Mouse (Mus musculus) limb, embryonic 14.5 days (tissue): ENCODE measurements around the gene Zfp758. TPM values are rescaled to one million over a fixed set of nuclear protein-coding genes. Genes with fewer than 3 reads are reported as not detected.
"Not testable (repeated sequence)": the region's sequence is repeated elsewhere in the genome, so short reads cannot be mapped to it uniquely, and the experiment has no call there.

Experiments used
- ATAC-seq: fragments of 200-750 bp; cut with Nextera tagmentation; 2 replicates; pipeline ENCODE4 v1.8.0; 2017; ENCODE audit warnings: low read depth, moderate number of reproducible peaks, moderate TSS enrichment; ENCODE audit not compliant: low FRiP score
- DNase-seq: peaks from one replicate; pipeline ENCODE4 v3.0.0-alpha.2; 2015; ENCODE audit warnings: low spot score
- H3K27ac ChIP-seq: fragments of 300-500 bp; sonication (generic); replicated peaks from 2 replicates; pipeline ENCODE4 v1.5.1; 2014; ENCODE audit warnings: low read depth, mild to moderate bottlenecking, low read length, moderate library complexity, mixed read lengths
- H3K27me3 ChIP-seq: fragments of 300-500 bp; sonication (generic); 2 replicates; pipeline ENCODE4 v1.6.1; 2014; ENCODE audit warnings: low read length, mixed read lengths; ENCODE audit not compliant: control insufficient read depth, insufficient read depth
- H3K36me3 ChIP-seq: fragments of 300-500 bp; sonication (generic); 2 replicates; pipeline ENCODE4 v1.6.1; 2014; ENCODE audit warnings: mild to moderate bottlenecking, low read length, moderate library complexity, mixed read lengths; ENCODE audit not compliant: control insufficient read depth, insufficient read depth
- H3K4me1 ChIP-seq: fragments of 300-500 bp; sonication (generic); 2 replicates; pipeline ENCODE4 v1.6.1; 2014; ENCODE audit warnings: antibody characterized with exemption, low read length, mixed read lengths; ENCODE audit not compliant: control insufficient read depth, insufficient read depth
- H3K4me2 ChIP-seq: fragments of 300-500 bp; sonication (generic); replicated peaks from 2 replicates; pipeline ENCODE4 v1.6.1; 2014; ENCODE audit warnings: low read depth, mild to moderate bottlenecking, low read length, moderate library complexity; ENCODE audit not compliant: severe bottlenecking
- H3K4me3 ChIP-seq: fragments of 300-500 bp; sonication (generic); replicated peaks from 2 replicates; pipeline ENCODE4 v1.5.1; 2014; ENCODE audit warnings: low read length
- H3K9ac ChIP-seq: fragments of 300-500 bp; sonication (generic); 2 replicates; pipeline ENCODE4 v1.6.1; 2014; ENCODE audit warnings: mild to moderate bottlenecking, low read depth, low read length, moderate library complexity; ENCODE audit not compliant: severe bottlenecking
- H3K9me3 ChIP-seq: fragments of 300-500 bp; sonication (generic); 2 replicates; pipeline ENCODE4 v1.6.1; 2016; ENCODE audit warnings: low read length; ENCODE audit not compliant: control insufficient read depth
- POLR2A ChIP-seq: fragments of 200-500 bp; IDR thresholded peaks from 2 replicates; pipeline ENCODE4 v1.8.0; 2012; ENCODE audit warnings: inconsistent platforms, mild to moderate bottlenecking, moderate library complexity, borderline replicate concordance; ENCODE audit not compliant: insufficient read depth, insufficient read length; ENCODE audit errors: extremely low read depth
- WGBS: fragments of 180-500 bp; shearing (Covaris S2); extraction: QIAGEN DNeasy Blood & Tissue Kit; methylation state at CpG from one replicate; pipeline ENCODE4 v1.1.7; 2014; 5-methylcytosine and 5-hydroxymethylcytosine counted together
- polyA plus RNA-seq, 2 experiments: library from polyadenylated mRNA; depleted of rRNA in 1 of 2; stranded (reverse) in 1 of 2; unstranded in 1 of 2; fragments of >200 nt; fragmentation: Nextera tagmentation in 1 of 2; extraction: Ambion mirVana in 1 of 2; gene quantifications; 2 replicates each; pipeline versions ENCODE4 v1.2.1 to v1.2.3; 2012 to 2014

Gene Zfp758
- polyA plus RNA-seq (2012; rRNA removed) (2.4 and 4.2 TPM in 2 replicates), polyA plus RNA-seq (2014; fragmentation: Nextera tagmentation; extraction: Ambion mirVana) (9.5 and 10.0 TPM in 2 replicates)

GRCm38 (mm10) chr17:22361101-22361781 lies at the start of gene Zfp758, which contains the start of gene Zfp944:
Zfp758 (plus strand) TSS chr17:22361453.
Zfp944 (minus strand) TSS chr17:22361400.
- H3K4me2 ChIP-seq, result peak within 1 kb of the TSS; percentile 51
- peak within 1 kb of the TSS; percentile 79 for H3K27ac ChIP-seq
- DNase-seq (peak; percentile 16), ATAC-seq (peak; percentile 98)
- H3K4me1 ChIP-seq, H3K27me3 ChIP-seq, H3K9me3 ChIP-seq: not testable (repeated sequence)
- 0% methylated on average over 26 of the region's 43 CpGs for WGBS
- peaks cover 15% of the 10 kb centered on the region for H3K36me3 ChIP-seq
- H3K4me3 ChIP-seq, result peak within 1 kb of the TSS; percentile 51
- H3K9ac ChIP-seq, result peak within 1 kb of the TSS; percentile 72

DNA sequence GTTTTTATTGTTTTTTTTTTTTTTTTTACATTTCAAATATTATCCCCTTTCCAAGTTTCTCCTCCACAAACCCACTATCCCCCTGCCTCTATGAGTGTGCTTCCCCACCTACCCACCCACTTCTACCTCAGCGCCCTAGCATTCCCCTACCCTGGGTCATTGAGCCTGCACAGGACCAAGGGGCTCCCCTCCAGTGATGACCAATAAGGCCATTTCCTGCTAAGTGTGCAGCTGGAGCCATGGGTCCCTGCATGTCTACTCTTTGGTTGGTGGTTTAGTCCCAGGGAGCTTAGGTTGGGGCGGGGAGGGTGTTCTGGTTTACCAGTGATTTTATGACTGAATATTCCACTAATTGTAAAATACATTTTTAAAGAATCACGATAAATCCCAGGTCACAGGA lies 47.0 kb upstream of the Zfp758 start:
- not testable (repeated sequence) for H3K9me3 ChIP-seq, DNase-seq, H3K4me1 ChIP-seq, H3K27ac ChIP-seq, H3K27me3 ChIP-seq, H3K36me3 ChIP-seq
- Histone ChIP-seq H3K9ac (peak overlapping the region; percentile 69), H3K4me3 (peak overlapping the region; percentile 50), H3K4me2 (peak overlapping the region; percentile 48)
- peak; percentile 42; the same call in 1 of the 2 replicates for ATAC-seq
- 0% methylated on average over 3 of the region's 3 CpGs for WGBS

DNA sequence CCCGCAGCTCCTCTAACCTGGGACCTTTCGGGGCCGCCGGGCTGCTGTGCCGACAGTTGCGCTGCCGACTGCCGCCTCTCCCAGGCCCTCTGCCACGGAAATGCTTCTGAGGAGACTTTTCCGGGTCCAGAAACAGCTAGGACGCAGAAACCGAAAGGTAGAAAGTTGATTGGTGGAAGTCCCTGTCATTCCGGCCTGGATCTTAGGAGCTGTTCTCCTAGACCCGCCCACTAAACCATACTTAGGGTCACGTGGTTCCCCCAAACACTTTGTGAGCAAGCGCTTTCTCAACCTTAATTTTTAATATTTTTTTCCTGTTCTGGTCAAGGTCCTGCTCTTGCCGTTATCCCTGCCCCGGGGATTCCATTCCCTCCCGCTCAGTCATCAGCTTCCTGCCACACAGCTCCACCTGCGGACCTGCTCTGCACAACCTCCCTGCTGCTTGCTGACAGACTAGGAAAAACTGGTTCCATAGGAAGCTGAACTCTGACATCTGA lies 46.5 kb upstream of the Zfp758 start, which contains the start of gene CT030661.1:
TSS of gene CT030661.1 (minus strand) at position 108 of the 497 bp plus-strand sequence.
- peak within 1 kb of the TSS; percentile 48 for H3K4me2 ChIP-seq
- not testable (repeated sequence) for H3K9me3 ChIP-seq, H3K4me1 ChIP-seq, H3K36me3 ChIP-seq, H3K27me3 ChIP-seq
- DNase-seq, result peak; percentile 99
- H3K27ac ChIP-seq, result 0 out of 2 replicates have a peak within 1 kb of the TSS, but pooled peaks have one; percentile 48
- H3K4me3 ChIP-seq, result peak within 1 kb of the TSS; percentile 50
- peak within 1 kb of the TSS; percentile 69 for H3K9ac ChIP-seq
- ATAC-seq, result peak; percentile 99
- WGBS, result 1% methylated on average over 20 of the region's 20 CpGs
- TF ChIP-seq POLR2A, result peak; percentile 51; the same call in 1 of the 2 replicates

DNA sequence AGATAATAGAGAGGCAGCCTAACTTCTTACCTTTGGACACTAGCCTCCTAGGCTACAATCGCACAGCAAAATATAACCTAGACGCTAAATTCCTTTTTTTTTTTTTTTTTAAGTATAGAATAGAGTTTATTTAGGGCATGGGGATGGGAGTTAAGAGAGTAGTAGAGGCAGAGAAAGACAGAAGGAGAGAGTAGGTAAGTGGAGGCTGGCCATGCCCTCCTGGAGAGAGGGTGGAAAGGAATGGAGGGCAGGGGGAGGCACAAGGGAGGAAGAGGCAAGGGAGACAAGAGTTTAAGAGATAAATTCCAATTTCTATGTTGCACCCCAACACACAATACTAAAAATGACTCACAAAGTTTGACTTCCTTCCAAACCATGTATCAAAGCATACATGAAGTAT lies 46.0 kb upstream of the Zfp758 start:
- H3K9me3 ChIP-seq, H3K27me3 ChIP-seq, H3K36me3 ChIP-seq, H3K4me1 ChIP-seq, DNase-seq, ATAC-seq: not testable (repeated sequence)
- H3K9ac ChIP-seq, result peak overlapping the region; percentile 69
- peak overlapping the region; percentile 50 for H3K4me3 ChIP-seq
- 0 out of 2 replicates have a peak overlapping the region, but pooled peaks have one; percentile 48 for H3K27ac ChIP-seq
- 14% methylated on average over 2 of the region's 2 CpGs for WGBS
- peak overlapping the region; percentile 48 for H3K4me2 ChIP-seq

- H3K27me3 ChIP-seq, result no peaks in the 10 kb centered on the region
- no peak overlapping the region for H3K4me3 ChIP-seq
- no peak overlapping the region for H3K4me2 ChIP-seq
- H3K4me1 ChIP-seq, result no peaks in the 10 kb centered on the region
- peaks cover 18% of the 10 kb centered on the region for H3K36me3 ChIP-seq
- no peak for TF ChIP-seq POLR2A
- H3K27ac ChIP-seq, result no peak overlapping the region
- no peak for ATAC-seq
- no peak overlapping the region for H3K9ac ChIP-seq
- H3K9me3 ChIP-seq, result no peaks in the 10 kb centered on the region
- peak; percentile 49 for DNase-seq
These were observed 8.5 kb upstream of the Zfp758 start for GRCm38 (mm10) chr17:22352794-22353193.
